Mouse (Mus musculus) CD4-positive naive resting alpha-beta T cell, adult 57 days (primary cell): Measurements from ENCODE around the gene Mrpl33. TPM values are rescaled to one million over a fixed set of nuclear protein-coding genes. Genes with fewer than 3 reads are reported as not detected.

Experiments
- total RNA-seq: library from RNA; stranded (reverse); gene quantifications from one replicate; pipeline ENCODE4 v1.2.4, GENCODE M21; 2023

Gene Mrpl33
- total RNA-seq = 133 TPM

GRCm38 (mm10) chr5:31596481-31597429, at the start of gene Mrpl33:
Gene Mrpl33, plus strand, starts transcription at chr5:31596935.

GRCm38 (mm10) chr5:31696971-31697643, 100.4 kb downstream of the Mrpl33 start, which contains the start of gene Rbks:
Gene Rbks, minus strand, starts transcription at chr5:31697627.

GRCm38 (mm10) chr5:31697644-31698296, 101.0 kb downstream of the Mrpl33 start, which contains the start of gene Babam2:
Gene Babam2, plus strand, starts transcription at chr5:31697684.

Other genes with a start within 250 kb of the Mrpl33 start
- gene Zfp512, start 144.5 kb upstream of the Mrpl33 start, total RNA-seq = 30.8 TPM
- 0.92 TPM for gene 4930548H24Rik, start 111.2 kb upstream of the Mrpl33 start, total RNA-seq
- 53.2 TPM for gene Gpn1, start 102.2 kb upstream of the Mrpl33 start, total RNA-seq
- 80.4 TPM for gene Slc4a1ap, start 69.9 kb upstream of the Mrpl33 start, total RNA-seq
- gene Supt7l, start 69.1 kb upstream of the Mrpl33 start, total RNA-seq = 30.8 TPM
- 9.2 TPM for gene Rbks, start 100.7 kb downstream of the Mrpl33 start, total RNA-seq
- gene Babam2, start 100.7 kb downstream of the Mrpl33 start, total RNA-seq = 49.2 TPM